Mouse (Mus musculus): ENCODE results near the gene Gpr25. TPM values are rescaled to one million over a fixed set of nuclear protein-coding genes. Genes with fewer than 3 reads are reported as not detected.

Gpr25 gene
- polyA plus RNA-seq, 1 experiment from 2014 or later: not detected

- no peak overlapping the region for H3K4me2 ChIP-seq
- H3K27ac ChIP-seq: no peak overlapping the region
- H3K9ac ChIP-seq: no peak overlapping the region
- 39% methylated on average over 6 of the region's 6 CpGs for WGBS
- H3K4me1 ChIP-seq: peaks cover 9% of the 10 kb centered on the region
- peaks cover 35% of the 10 kb centered on the region for H3K27me3 ChIP-seq
- no peaks in the 10 kb centered on the region for H3K36me3 ChIP-seq (ENCODE audit: poor library complexity, severe bottlenecking)
- no peaks in the 10 kb centered on the region for H3K9me3 ChIP-seq (replicated peaks)
- no peak overlapping the region for H3K4me3 ChIP-seq
- no peak for ATAC-seq
These were observed 5.5 kb downstream of the Gpr25 start for GRCm38 (mm10) chr1:136255174-136255573.

GRCm38 (mm10) chr1:136254503-136255065 lies 6.1 kb downstream of the Gpr25 start:
- Histone ChIP-seq H3K9me3 (replicated peaks) (no peaks in the 10 kb centered on the region), H3K4me1 (peaks cover 3% of the 10 kb centered on the region), H3K36me3 (ENCODE audit: poor library complexity, severe bottlenecking) (no peaks in the 10 kb centered on the region), H3K27ac (no peak overlapping the region), H3K4me3 (no peak overlapping the region), H3K27me3 (peaks cover 29% of the 10 kb centered on the region), H3K4me2 (no peak overlapping the region), H3K9ac (no peak overlapping the region)
- ATAC-seq: no peak
- 84% methylated on average over 10 of the region's 10 CpGs for WGBS

- no peak for ATAC-seq
- Histone ChIP-seq H3K4me2 (no peak overlapping the region), H3K27ac (no peak overlapping the region), H3K36me3 (ENCODE audit: poor library complexity, severe bottlenecking) (no peaks in the 10 kb centered on the region), H3K9ac (no peak overlapping the region), H3K9me3 (replicated peaks) (no peaks in the 10 kb centered on the region), H3K4me3 (no peak overlapping the region), H3K27me3 (peaks cover 18% of the 10 kb centered on the region), H3K4me1 (no peaks in the 10 kb centered on the region)
- 32% methylated on average over 2 of the region's 2 CpGs for WGBS
These were observed 7.2 kb downstream of the Gpr25 start for GRCm38 (mm10) chr1:136253472-136253871.

- no peak overlapping the region for H3K4me2 ChIP-seq
- no peaks in the 10 kb centered on the region for H3K9me3 ChIP-seq (replicated peaks)
- H3K4me3 ChIP-seq: no peak overlapping the region
- H3K36me3 ChIP-seq (ENCODE audit: poor library complexity, severe bottlenecking): no peaks in the 10 kb centered on the region
- no peak overlapping the region; the same call in 1 of the 2 replicates for H3K9ac ChIP-seq
- no peaks in the 10 kb centered on the region for H3K4me1 ChIP-seq
- 62% methylated on average over 5 of the region's 5 CpGs for WGBS
- no peak overlapping the region for H3K27ac ChIP-seq
- no peaks in the 10 kb centered on the region for H3K27me3 ChIP-seq
- no peak for ATAC-seq
These were observed 11.0 kb downstream of the Gpr25 start for GRCm38 (mm10) chr1:136249662-136250061.

- WGBS: 91% methylated on average over 5 of the region's 5 CpGs
- ATAC-seq: no peak
- Histone ChIP-seq H3K27ac (no peak overlapping the region), H3K9me3 (replicated peaks) (no peaks in the 10 kb centered on the region), H3K27me3 (no peaks in the 10 kb centered on the region), H3K4me2 (no peak overlapping the region), H3K9ac (no peak overlapping the region), H3K36me3 (ENCODE audit: poor library complexity, severe bottlenecking) (no peaks in the 10 kb centered on the region), H3K4me3 (no peak overlapping the region), H3K4me1 (no peaks in the 10 kb centered on the region)
These were observed 13.3 kb downstream of the Gpr25 start for GRCm38 (mm10) chr1:136247393-136247792.

GRCm38 (mm10) chr1:136244469-136244868 lies 16.2 kb downstream of the Gpr25 start:
- no peak for ATAC-seq
- H3K27me3 ChIP-seq: no peaks in the 10 kb centered on the region
- H3K4me2 ChIP-seq: no peak overlapping the region
- H3K9ac ChIP-seq: no peak overlapping the region
- no peak overlapping the region for H3K27ac ChIP-seq
- 87% methylated on average over 4 of the region's 5 CpGs for WGBS
- no peaks in the 10 kb centered on the region for H3K9me3 ChIP-seq (replicated peaks)
- H3K36me3 ChIP-seq (ENCODE audit: poor library complexity, severe bottlenecking): no peaks in the 10 kb centered on the region
- no peaks in the 10 kb centered on the region for H3K4me1 ChIP-seq
- no peak overlapping the region for H3K4me3 ChIP-seq

- no peaks in the 10 kb centered on the region for H3K36me3 ChIP-seq (ENCODE audit: poor library complexity, severe bottlenecking)
- H3K27me3 ChIP-seq: no peaks in the 10 kb centered on the region
- no peak overlapping the region for H3K4me2 ChIP-seq
- ATAC-seq: no peak
- 90% methylated on average over 7 of the region's 7 CpGs for whole genome bisulfite sequencing
- no peaks in the 10 kb centered on the region for H3K4me1 ChIP-seq
- H3K9me3 ChIP-seq (replicated peaks): no peaks in the 10 kb centered on the region
- H3K4me3 ChIP-seq: no peak overlapping the region
- no peak overlapping the region for H3K9ac ChIP-seq
- H3K27ac ChIP-seq: no peak overlapping the region
These were observed 18.9 kb downstream of the Gpr25 start for GRCm38 (mm10) chr1:136241801-136242200.

- no peak for ATAC-seq
These were observed 22.2 kb downstream of the Gpr25 start for GRCm38 (mm10) chr1:136238495-136238894.

GRCm38 (mm10) chr1:136234595-136235092 lies 26.0 kb downstream of the Gpr25 start:
- peaks cover 45% of the 10 kb centered on the region for H3K4me1 ChIP-seq
- peak overlapping the region; percentile 74 for H3K4me2 ChIP-seq
- H3K27me3 ChIP-seq: no peaks in the 10 kb centered on the region
- H3K9me3 ChIP-seq (replicated peaks): no peaks in the 10 kb centered on the region
- WGBS: 3% methylated on average over 9 of the region's 9 CpGs
- H3K9ac ChIP-seq: peak overlapping the region; percentile 76
- no peak for ATAC-seq
- H3K36me3 ChIP-seq (ENCODE audit: poor library complexity, severe bottlenecking): no peaks in the 10 kb centered on the region
- H3K4me3 ChIP-seq: peak overlapping the region; percentile 58
- H3K27ac ChIP-seq: peak overlapping the region; percentile 54

More at GRCm38 (mm10) chr1:136238495-136238894, 22.2 kb downstream of the Gpr25 start:
- no peak overlapping the region for H3K9ac ChIP-seq
- H3K27me3 ChIP-seq: no peaks in the 10 kb centered on the region
- no peaks in the 10 kb centered on the region for H3K36me3 ChIP-seq (ENCODE audit: poor library complexity, severe bottlenecking)
- no peak overlapping the region for H3K4me3 ChIP-seq
- H3K9me3 ChIP-seq (replicated peaks): no peaks in the 10 kb centered on the region
- WGBS: 91% methylated on average over 4 of the region's 4 CpGs
- H3K4me2 ChIP-seq: no peak overlapping the region
- peaks cover 7% of the 10 kb centered on the region for H3K4me1 ChIP-seq
- no peak overlapping the region for H3K27ac ChIP-seq

GRCm38 (mm10) chr1:136233892-136234594 lies 26.6 kb downstream of the Gpr25 start, which contains the start of gene Inava:
Gene Inava, minus strand, starts transcription at chr1:136234264.
- Histone ChIP-seq H3K4me1 (peaks cover 51% of the 10 kb centered on the region), H3K4me2 (peak within 1 kb of the TSS; percentile 74)
- 2% methylated on average over 48 of the region's 51 CpGs for WGBS

GRCm38 (mm10) chr1:136232986-136233790 lies 27.5 kb downstream of the Gpr25 start:
- Histone ChIP-seq H3K4me3 (peak overlapping the region; percentile 58), H3K9me3 (replicated peaks) (no peaks in the 10 kb centered on the region), H3K9ac (peak overlapping the region; percentile 76), H3K4me1 (peaks cover 60% of the 10 kb centered on the region), H3K4me2 (peak overlapping the region; percentile 74), H3K27ac (peak overlapping the region; percentile 54), H3K36me3 (ENCODE audit: poor library complexity, severe bottlenecking) (no peaks in the 10 kb centered on the region), H3K27me3 (no peaks in the 10 kb centered on the region)
- no peak for ATAC-seq
- under 1% methylated on average over 23 of the region's 23 CpGs for WGBS

More at GRCm38 (mm10) chr1:136233892-136234594, 26.6 kb downstream of the Gpr25 start, which contains the start of gene Inava:
- peak; percentile 85 for ATAC-seq
- no peaks in the 10 kb centered on the region for H3K9me3 ChIP-seq (replicated peaks)
- H3K27me3 ChIP-seq: no peaks in the 10 kb centered on the region
- no peaks in the 10 kb centered on the region for H3K36me3 ChIP-seq (ENCODE audit: poor library complexity, severe bottlenecking)
- H3K27ac ChIP-seq: peak within 1 kb of the TSS; percentile 54
- peak within 1 kb of the TSS; percentile 58 for H3K4me3 ChIP-seq
- peak within 1 kb of the TSS; percentile 76 for H3K9ac ChIP-seq
